Mouse (Mus musculus) limb, embryonic 14.5 days (tissue): ENCODE results near the gene Vtcn1. TPM values are rescaled to one million over a fixed set of nuclear protein-coding genes. Genes with fewer than 3 reads are reported as not detected.
A peak's percentile ranks its signal among the peaks of the same experiment; 100 is the strongest.

Experiments used
- ATAC-seq: fragments of 200-750 bp; cut with Nextera tagmentation; 2 replicates; pipeline ENCODE4 v1.8.0; 2017; ENCODE audit warnings: low read depth, moderate number of reproducible peaks, moderate TSS enrichment; ENCODE audit not compliant: low FRiP score
- DNase-seq: peaks from one replicate; pipeline ENCODE4 v3.0.0-alpha.2; 2015; ENCODE audit warnings: low spot score
- H3K27ac ChIP-seq: fragments of 300-500 bp; sonication (generic); replicated peaks from 2 replicates; pipeline ENCODE4 v1.5.1; 2014; ENCODE audit warnings: low read depth, mild to moderate bottlenecking, low read length, moderate library complexity, mixed read lengths
- H3K27me3 ChIP-seq: fragments of 300-500 bp; sonication (generic); 2 replicates; pipeline ENCODE4 v1.6.1; 2014; ENCODE audit warnings: low read length, mixed read lengths; ENCODE audit not compliant: control insufficient read depth, insufficient read depth
- H3K36me3 ChIP-seq: fragments of 300-500 bp; sonication (generic); 2 replicates; pipeline ENCODE4 v1.6.1; 2014; ENCODE audit warnings: mild to moderate bottlenecking, low read length, moderate library complexity, mixed read lengths; ENCODE audit not compliant: control insufficient read depth, insufficient read depth
- H3K4me1 ChIP-seq: fragments of 300-500 bp; sonication (generic); 2 replicates; pipeline ENCODE4 v1.6.1; 2014; ENCODE audit warnings: antibody characterized with exemption, low read length, mixed read lengths; ENCODE audit not compliant: control insufficient read depth, insufficient read depth
- H3K4me2 ChIP-seq: fragments of 300-500 bp; sonication (generic); replicated peaks from 2 replicates; pipeline ENCODE4 v1.6.1; 2014; ENCODE audit warnings: low read depth, mild to moderate bottlenecking, low read length, moderate library complexity; ENCODE audit not compliant: severe bottlenecking
- H3K4me3 ChIP-seq: fragments of 300-500 bp; sonication (generic); replicated peaks from 2 replicates; pipeline ENCODE4 v1.5.1; 2014; ENCODE audit warnings: low read length
- H3K9ac ChIP-seq: fragments of 300-500 bp; sonication (generic); 2 replicates; pipeline ENCODE4 v1.6.1; 2014; ENCODE audit warnings: mild to moderate bottlenecking, low read depth, low read length, moderate library complexity; ENCODE audit not compliant: severe bottlenecking
- H3K9me3 ChIP-seq: fragments of 300-500 bp; sonication (generic); 2 replicates; pipeline ENCODE4 v1.6.1; 2016; ENCODE audit warnings: low read length; ENCODE audit not compliant: control insufficient read depth
- POLR2A ChIP-seq: fragments of 200-500 bp; IDR thresholded peaks from 2 replicates; pipeline ENCODE4 v1.8.0; 2012; ENCODE audit warnings: inconsistent platforms, mild to moderate bottlenecking, moderate library complexity, borderline replicate concordance; ENCODE audit not compliant: insufficient read depth, insufficient read length; ENCODE audit errors: extremely low read depth
- WGBS: fragments of 180-500 bp; shearing (Covaris S2); extraction: QIAGEN DNeasy Blood & Tissue Kit; methylation state at CpG from one replicate; pipeline ENCODE4 v1.1.7; 2014; 5-methylcytosine and 5-hydroxymethylcytosine counted together
- polyA plus RNA-seq, 2 experiments: library from polyadenylated mRNA; depleted of rRNA in 1 of 2; stranded (reverse) in 1 of 2; unstranded in 1 of 2; fragments of >200 nt; fragmentation: Nextera tagmentation in 1 of 2; extraction: Ambion mirVana in 1 of 2; gene quantifications; 2 replicates each; pipeline versions ENCODE4 v1.2.1 to v1.2.3; 2012 to 2014

The Vtcn1 gene
- polyA plus RNA-seq, 2 experiments: 0.34 to 0.47 TPM

GRCm38 (mm10) chr3:100921825-100922505 lies 96.7 kb downstream of the Vtcn1 start, which contains the start of gene Trim45:
Trim45 (plus strand) TSS chr3:100922202.
- peak within 1 kb of the TSS; percentile 79 for H3K9ac ChIP-seq
- peak within 1 kb of the TSS; percentile 75 for H3K4me2 ChIP-seq
- TF ChIP-seq POLR2A: peak; percentile 72; the same call in 1 of the 2 replicates
- H3K4me1 ChIP-seq: peaks cover 19% of the 10 kb centered on the region
- H3K9me3 ChIP-seq: no peaks in the 10 kb centered on the region
- peak within 1 kb of the TSS; percentile 70 for H3K27ac ChIP-seq
- ATAC-seq: peak; percentile 97
- peak within 1 kb of the TSS; percentile 58 for H3K4me3 ChIP-seq
- WGBS: 1% methylated on average over 39 of the region's 39 CpGs
- peak; percentile 99 for DNase-seq
- H3K36me3 ChIP-seq: no peaks in the 10 kb centered on the region
- no peaks in the 10 kb centered on the region for H3K27me3 ChIP-seq

GRCm38 (mm10) chr3:100922506-100923375 lies 97.5 kb downstream of the Vtcn1 start:
- H3K27me3 ChIP-seq: no peaks in the 10 kb centered on the region
- H3K4me1 ChIP-seq: peaks cover 19% of the 10 kb centered on the region
- peak overlapping the region; percentile 61; the same call in 1 of the 2 replicates for H3K27ac ChIP-seq
- H3K4me3 ChIP-seq: peak overlapping the region; percentile 58
- H3K4me2 ChIP-seq: peak overlapping the region; percentile 75
- 0 out of 2 replicates have a peak, but pooled peaks cover under 1% of the 10 kb centered on the region for H3K36me3 ChIP-seq
- no peak; the same call in 1 of the 2 replicates for TF ChIP-seq POLR2A
- peak; percentile 37 for ATAC-seq
- H3K9ac ChIP-seq: peak overlapping the region; percentile 79
- WGBS: 37% methylated on average over 27 of the region's 28 CpGs
- DNase-seq: no peak
- H3K9me3 ChIP-seq: no peaks in the 10 kb centered on the region

- Histone ChIP-seq H3K9ac (no peak overlapping the region), H3K36me3 (peaks cover 13% of the 10 kb centered on the region; the same call in 1 of the 2 replicates), H3K27me3 (no peaks in the 10 kb centered on the region), H3K4me1 (peaks cover 19% of the 10 kb centered on the region), H3K4me2 (no peak overlapping the region), H3K27ac (no peak overlapping the region), H3K4me3 (no peak overlapping the region), H3K9me3 (no peaks in the 10 kb centered on the region)
- 68% methylated on average over 6 of the region's 6 CpGs for WGBS
- TF ChIP-seq POLR2A: no peak
- DNase-seq: no peak
- no peak for ATAC-seq
These were observed 98.9 kb downstream of the Vtcn1 start for GRCm38 (mm10) chr3:100924065-100924732.

GRCm38 (mm10) chr3:100925176-100925575 lies 99.9 kb downstream of the Vtcn1 start:
- H3K27me3 ChIP-seq: no peaks in the 10 kb centered on the region
- H3K27ac ChIP-seq: no peak overlapping the region
- H3K4me2 ChIP-seq: no peak overlapping the region
- peaks cover 23% of the 10 kb centered on the region for H3K36me3 ChIP-seq
- H3K9me3 ChIP-seq: no peaks in the 10 kb centered on the region
- ATAC-seq: no peak
- no peak for TF ChIP-seq POLR2A
- peak; percentile 51 for DNase-seq
- WGBS: 44% methylated on average over 16 of the region's 16 CpGs
- H3K9ac ChIP-seq: no peak overlapping the region
- H3K4me3 ChIP-seq: no peak overlapping the region
- H3K4me1 ChIP-seq: peaks cover 19% of the 10 kb centered on the region
